Mouse (Mus musculus): ENCODE results near the gene Obsl1. TPM values are rescaled to one million over a fixed set of nuclear protein-coding genes. Genes with fewer than 3 reads are reported as not detected.

Obsl1 gene
- polyA plus RNA-seq, 1 experiment from 2014 or later: 33.2 TPM

- H3K4me2 ChIP-seq: no peak overlapping the region
- no peak for DNase-seq (ENCODE audit: low spot score, missing footprints)
- H3K4me3 ChIP-seq (ENCODE audit: low read depth, low read length): no peak overlapping the region
- no peak overlapping the region for H3K27ac ChIP-seq (ENCODE audit: low read depth, low read length)
- H3K36me3 ChIP-seq (ENCODE audit: control insufficient read depth, insufficient read depth, low read length): no peaks in the 10 kb centered on the region
- H3K9ac ChIP-seq (ENCODE audit: low read length): no peak overlapping the region
- peaks cover 43% of the 10 kb centered on the region for H3K4me1 ChIP-seq (ENCODE audit: control insufficient read depth, insufficient read depth, low read length)
- ATAC-seq (ENCODE audit: low FRiP score): no peak
- 94% methylated on average over 7 of the region's 7 CpGs for WGBS
- H3K9me3 ChIP-seq (ENCODE audit: control insufficient read depth, low read length): no peaks in the 10 kb centered on the region
- H3K27me3 ChIP-seq (ENCODE audit: control insufficient read depth, insufficient read depth, low read length): no peaks in the 10 kb centered on the region
Measured at GRCm38 (mm10) chr1:75440661-75441060, 65.6 kb downstream of the Obsl1 start.

GRCm38 (mm10) chr1:75438782-75439181 lies 67.5 kb downstream of the Obsl1 start:
- DNase-seq (ENCODE audit: low spot score, missing footprints): no peak
- Histone ChIP-seq H3K27ac (ENCODE audit: low read depth, low read length) (no peak overlapping the region), H3K4me3 (ENCODE audit: low read depth, low read length) (no peak overlapping the region), H3K36me3 (ENCODE audit: control insufficient read depth, insufficient read depth, low read length) (no peaks in the 10 kb centered on the region), H3K4me2 (no peak overlapping the region), H3K4me1 (ENCODE audit: control insufficient read depth, insufficient read depth, low read length) (peaks cover 24% of the 10 kb centered on the region), H3K9ac (ENCODE audit: low read length) (no peak overlapping the region), H3K9me3 (ENCODE audit: control insufficient read depth, low read length) (no peaks in the 10 kb centered on the region), H3K27me3 (ENCODE audit: control insufficient read depth, insufficient read depth, low read length) (no peaks in the 10 kb centered on the region)
- WGBS: 82% methylated on average over 8 of the region's 9 CpGs
- no peak for ATAC-seq (ENCODE audit: low FRiP score)

- Histone ChIP-seq H3K27ac (ENCODE audit: low read depth, low read length) (peak within 1 kb of the TSS; percentile 8; the same call in 1 of the 2 replicates), H3K9me3 (ENCODE audit: control insufficient read depth, low read length) (no peaks in the 10 kb centered on the region), H3K36me3 (ENCODE audit: control insufficient read depth, insufficient read depth, low read length) (no peaks in the 10 kb centered on the region), H3K27me3 (ENCODE audit: control insufficient read depth, insufficient read depth, low read length) (no peaks in the 10 kb centered on the region), H3K9ac (ENCODE audit: low read length) (peak within 1 kb of the TSS; percentile 73), H3K4me3 (ENCODE audit: low read depth, low read length) (peak within 1 kb of the TSS; percentile 64), H3K4me1 (ENCODE audit: control insufficient read depth, insufficient read depth, low read length) (peaks cover 7% of the 10 kb centered on the region), H3K4me2 (peak within 1 kb of the TSS; percentile 71)
- WGBS: 7% methylated on average over 28 of the region's 28 CpGs
- ATAC-seq (ENCODE audit: low FRiP score) (peak; percentile 83), DNase-seq (ENCODE audit: low spot score, missing footprints) (peak; percentile 98)
Measured at GRCm38 (mm10) chr1:75435475-75436328, 70.5 kb downstream of the Obsl1 start, which contains the start of gene Gmppa. TSS of gene Gmppa (plus strand) at chr1:75435930.

Other genes with a start within 250 kb of the Obsl1 start
- 4.2 and 4.4 TPM in 2 replicates for gene Ptprn, start 241.9 kb downstream of the Obsl1 start, polyA plus RNA-seq (2014; fragmentation: Nextera tagmentation; extraction: Ambion mirVana)
- 28.5 and 34.8 TPM in 2 replicates for gene Resp18, start 228.0 kb downstream of the Obsl1 start, polyA plus RNA-seq (2014; fragmentation: Nextera tagmentation; extraction: Ambion mirVana)
- 149 TPM in 2 replicates for gene Dnpep, start 188.5 kb downstream of the Obsl1 start, polyA plus RNA-seq (2014; fragmentation: Nextera tagmentation; extraction: Ambion mirVana)
- gene Des, start 146.1 kb downstream of the Obsl1 start, polyA plus RNA-seq (2014; fragmentation: Nextera tagmentation; extraction: Ambion mirVana): 0.52 and 0.68 TPM in 2 replicates
- gene Speg, start 131.2 kb downstream of the Obsl1 start, polyA plus RNA-seq (2014; fragmentation: Nextera tagmentation; extraction: Ambion mirVana): 13.4 and 15.2 TPM in 2 replicates
- 56.1 and 56.4 TPM in 2 replicates for gene Gmppa, start 70.5 kb downstream of the Obsl1 start, polyA plus RNA-seq (2014; fragmentation: Nextera tagmentation; extraction: Ambion mirVana)
- gene Asic4, start 56.0 kb downstream of the Obsl1 start, polyA plus RNA-seq (2014; fragmentation: Nextera tagmentation; extraction: Ambion mirVana): 4.6 and 5.9 TPM in 2 replicates
- 15.2 and 20.8 TPM in 2 replicates for gene Chpf, start 27.1 kb downstream of the Obsl1 start, polyA plus RNA-seq (2014; fragmentation: Nextera tagmentation; extraction: Ambion mirVana)
- 11.6 and 13.0 TPM in 2 replicates for gene Tmem198, start 26.9 kb downstream of the Obsl1 start, polyA plus RNA-seq (2014; fragmentation: Nextera tagmentation; extraction: Ambion mirVana)
- gene Inha, start 625 bp upstream of the Obsl1 start, polyA plus RNA-seq (2014; fragmentation: Nextera tagmentation; extraction: Ambion mirVana): 1.3 and 1.6 TPM in 2 replicates
- gene Stk11ip, start 15.1 kb upstream of the Obsl1 start, polyA plus RNA-seq (2014; fragmentation: Nextera tagmentation; extraction: Ambion mirVana): 12.3 and 15.7 TPM in 2 replicates
- 6.5 and 7.2 TPM in 2 replicates for gene Slc4a3, start 39.8 kb upstream of the Obsl1 start, polyA plus RNA-seq (2014; fragmentation: Nextera tagmentation; extraction: Ambion mirVana)

All from midbrain, embryonic 11.5 days (tissue).